Comparison of ENCODE assay signal across 8 mouse cellular contexts in the genomic region with DNA sequence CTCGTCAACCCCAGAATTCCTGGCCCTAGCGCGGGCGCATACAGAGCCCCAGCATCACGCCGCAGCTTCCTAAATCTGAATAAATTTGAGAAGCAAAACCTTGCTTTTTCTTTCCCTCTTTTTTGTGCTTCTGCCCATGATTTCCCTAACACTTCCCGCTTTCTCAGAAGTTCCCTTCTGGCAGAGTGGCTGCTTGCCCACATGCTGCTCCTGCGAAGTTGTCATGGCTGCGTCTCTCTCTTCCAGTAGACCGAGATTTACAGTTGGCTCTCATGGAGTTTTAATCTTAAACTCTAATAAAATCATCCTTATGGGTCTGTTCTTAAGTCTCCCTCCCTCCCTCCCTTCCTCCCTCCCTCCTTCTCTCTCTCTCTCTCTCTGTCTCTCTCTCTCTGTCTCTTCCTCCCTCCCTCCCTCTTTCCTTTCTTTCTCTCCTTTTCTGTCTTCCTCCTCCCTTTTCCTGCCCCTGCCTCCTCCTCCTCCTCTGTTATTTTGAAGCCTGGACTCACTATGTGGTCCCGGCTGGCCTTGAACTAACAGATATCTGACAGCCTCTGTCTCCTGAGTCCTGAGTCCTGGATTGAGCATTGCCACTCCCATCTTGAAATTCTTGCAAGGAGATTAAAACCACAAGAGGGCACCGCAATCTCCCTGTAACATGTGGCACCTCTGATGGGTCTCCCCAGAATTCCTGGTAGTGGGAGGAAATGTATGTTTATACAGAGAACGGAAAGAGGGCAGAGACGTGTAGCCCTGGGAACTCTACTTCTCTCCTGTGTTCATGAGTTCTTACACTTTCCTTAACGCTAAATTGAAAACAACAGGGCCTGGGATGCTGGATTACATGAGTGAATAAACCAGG. TPM values are rescaled to one million over a fixed set of nuclear protein-coding genes. Genes with fewer than 3 reads are reported as not detected.
DNase-seq lines count a peak whose midpoint lies in the region; ATAC-seq and TF ChIP-seq lines count a peak whose summit lies in the region.

No protein-coding gene starts in this region.

- H3K27ac ChIP-seq in heart, embryonic 11.5 days (ENCODE audit: low read depth, low read length) = no peak overlapping the region
- H3K27ac ChIP-seq in liver, postnatal 0 days (ENCODE audit: low read depth) = no peak overlapping the region
- H3K27ac ChIP-seq in stomach, embryonic 16.5 days (ENCODE audit: low read length) = 0 out of 2 replicates have a peak overlapping the region, but pooled peaks have one; percentile 6

- WGBS in heart, embryonic 11.5 days (ENCODE audit: insufficient replicate concordance) = 49% methylated on average over 15 of the region's 15 CpGs
- 59% methylated on average over 15 of the region's 15 CpGs for WGBS in liver, postnatal 0 days (ENCODE audit: insufficient replicate concordance)
- 55% methylated on average over 15 of the region's 15 CpGs for WGBS in stomach, embryonic 16.5 days

- no peaks in the 10 kb centered on the region for H3K4me1 ChIP-seq in heart, embryonic 11.5 days (ENCODE audit: control insufficient read depth, insufficient read depth, low read length)
- H3K4me1 ChIP-seq in liver, postnatal 0 days (ENCODE audit: insufficient read depth) = no peaks in the 10 kb centered on the region
- peaks cover 3% of the 10 kb centered on the region; the same call in 1 of the 2 replicates for H3K4me1 ChIP-seq in stomach, embryonic 16.5 days (ENCODE audit: control insufficient read depth, insufficient read depth, low read length)

- H3K27me3 ChIP-seq in heart, embryonic 11.5 days (ENCODE audit: control insufficient read depth, insufficient read depth, low read length) = no peaks in the 10 kb centered on the region
- H3K27me3 ChIP-seq in liver, postnatal 0 days (ENCODE audit: insufficient read depth, low read length) = 0 out of 2 replicates have a peak, but pooled peaks cover 3% of the 10 kb centered on the region
- H3K27me3 ChIP-seq in stomach, embryonic 16.5 days (ENCODE audit: control insufficient read depth, insufficient read depth, low read length) = no peaks in the 10 kb centered on the region

- no peak for ATAC-seq in heart, embryonic 11.5 days (replicated peaks; ENCODE audit: insufficient number of reproducible peaks, low FRiP score, low TSS enrichment)
- ATAC-seq in liver, postnatal 0 days = no peak
- ATAC-seq in stomach, embryonic 16.5 days (ENCODE audit: insufficient read depth, low FRiP score) = no peak

- DNase-seq in heart, adult 18-20 months = no peak
- peak; percentile 68 for DNase-seq in brain, adult 2 months (ENCODE audit: low read depth, low spot score)
- peak; percentile 6 for DNase-seq in induced T-regulatory cell, adult 2 months (ENCODE audit: low read depth)
- DNase-seq in liver, postnatal 0 days = no peak
- DNase-seq in ovary, postnatal 10 days (ENCODE audit: low spot score) = no peak
- no peak for DNase-seq in heart, adult 9 months (ENCODE audit: low spot score in 2 of 2)

- peak overlapping the region; percentile 53 for H3K4me2 ChIP-seq in heart, embryonic 11.5 days
- H3K4me2 ChIP-seq in liver, postnatal 0 days (ENCODE audit: low read depth, low read length) = peak overlapping the region; percentile 54
- peak overlapping the region; percentile 43; the same call in 1 of the 2 replicates for H3K4me2 ChIP-seq in stomach, embryonic 16.5 days (ENCODE audit: low read depth, low read length)

- H3K9ac ChIP-seq in heart, embryonic 11.5 days (ENCODE audit: low read depth, low read length) = no peak overlapping the region
- no peak overlapping the region for H3K9ac ChIP-seq in liver, postnatal 0 days (replicated peaks)
- 0 out of 2 replicates have a peak overlapping the region, but pooled peaks have one; percentile 19 for H3K9ac ChIP-seq in stomach, embryonic 16.5 days (ENCODE audit: low read length)

- no peak for TF ChIP-seq EP300 in liver, postnatal 0 days (IDR thresholded peaks at IDR 0.05; ENCODE audit: low read depth)

- H3K9me3 ChIP-seq in heart, embryonic 11.5 days (replicated peaks; ENCODE audit: control insufficient read depth, low read length) = no peaks in the 10 kb centered on the region
- no peaks in the 10 kb centered on the region for H3K9me3 ChIP-seq in liver, postnatal 0 days (ENCODE audit: low read length)
- H3K9me3 ChIP-seq in stomach, embryonic 16.5 days (replicated peaks; ENCODE audit: control insufficient read depth, low read length) = no peaks in the 10 kb centered on the region

- 0 out of 2 replicates have a peak overlapping the region, but pooled peaks have one; percentile 15 for H3K4me3 ChIP-seq in heart, embryonic 11.5 days (ENCODE audit: low read depth, low read length)
- no peak overlapping the region for H3K4me3 ChIP-seq in liver, postnatal 0 days (ENCODE audit: low read depth, low read length)
- peak overlapping the region; percentile 12; the same call in 1 of the 2 replicates for H3K4me3 ChIP-seq in stomach, embryonic 16.5 days (replicated peaks; ENCODE audit: low read length)

- H3K36me3 ChIP-seq in heart, embryonic 11.5 days (ENCODE audit: control insufficient read depth, insufficient read depth, low read length) = no peaks in the 10 kb centered on the region
- H3K36me3 ChIP-seq in liver, postnatal 0 days (replicated peaks; ENCODE audit: insufficient read depth, low read length) = no peaks in the 10 kb centered on the region
- H3K36me3 ChIP-seq in stomach, embryonic 16.5 days (ENCODE audit: control insufficient read depth, insufficient read depth, low read length) = no peaks in the 10 kb centered on the region

- no peak for TF ChIP-seq CTCF in liver, postnatal 0 days (IDR thresholded peaks at IDR 0.05; ENCODE audit: low read depth)

RNA-seq across cellular contexts. Expression of gene Slc28a3, which starts 21.8 kb away (rescaled TPM):
- not detected in 2 replicates for polyA plus RNA-seq in heart, embryonic 11.5 days (2014; fragmentation: Nextera tagmentation; extraction: Ambion mirVana)
- under 1 TPM in 1 of 2 experiments, not detected in 1; 0.13 TPM for total RNA-seq in heart, adult 18-20 months (2021)
- not detected in 2 replicates for polyA plus RNA-seq in liver, postnatal 0 days (2015; fragmentation: Nextera tagmentation; extraction: Ambion mirVana)
- 2.3 and 3.4 TPM in 2 replicates for polyA plus RNA-seq in stomach, embryonic 16.5 days (2015; fragmentation: Nextera tagmentation; extraction: Ambion mirVana)

Comparison
In these comparisons a context has a peak if more than half of its experiments do, and no peak if none do; other contexts are left out.
1. DNase-seq: peak in brain, adult 2 months (single experiment) and induced T-regulatory cell, adult 2 months (single experiment); none in heart, adult 18-20 months (0 of 2), liver, postnatal 0 days (single experiment), ovary, postnatal 10 days (single experiment) and heart, adult 9 months (0 of 2).
2. Peak in every context shown above with its lines, with median percentiles within 50 percentile points of each other: H3K4me2 ChIP-seq.